Mouse (Mus musculus) hindbrain, embryonic 15.5 days (tissue): ENCODE results near the gene Spata1. TPM values are rescaled to one million over a fixed set of nuclear protein-coding genes. Genes with fewer than 3 reads are reported as not detected.

Experiments used
- ATAC-seq: fragments of 200-750 bp; cut with Nextera tagmentation; 2 replicates; pipeline ENCODE4 v1.8.0; 2017; ENCODE audit warnings: low read depth, moderate number of reproducible peaks, moderate TSS enrichment; ENCODE audit not compliant: low FRiP score
- H3K27ac ChIP-seq: fragments of 300-500 bp; sonication (generic); replicated peaks from 2 replicates; pipeline ENCODE4 v1.5.1; 2015; ENCODE audit warnings: mild to moderate bottlenecking, inconsistent platforms
- H3K27me3 ChIP-seq: fragments of 300-500 bp; sonication (generic); 2 replicates; pipeline ENCODE4 v1.6.1; 2015; ENCODE audit warnings: control low read depth, inconsistent platforms
- H3K36me3 ChIP-seq: fragments of 300-500 bp; sonication (generic); 2 replicates; pipeline ENCODE4 v1.6.1; 2015; ENCODE audit warnings: control low read depth, inconsistent platforms
- H3K4me1 ChIP-seq: fragments of 300-500 bp; sonication (generic); replicated peaks from 2 replicates; pipeline ENCODE4 v1.6.1; 2015; ENCODE audit warnings: control low read depth, inconsistent platforms
- H3K4me2 ChIP-seq: fragments of 300-500 bp; sonication (generic); 2 replicates; pipeline ENCODE4 v1.6.1; 2015; ENCODE audit warnings: moderate library complexity, mild to moderate bottlenecking, inconsistent platforms
- H3K4me3 ChIP-seq: fragments of 300-500 bp; sonication (generic); 2 replicates; pipeline ENCODE4 v1.5.1; 2015; ENCODE audit warnings: mild to moderate bottlenecking, inconsistent platforms
- H3K9ac ChIP-seq: fragments of 300-500 bp; sonication (generic); 2 replicates; pipeline ENCODE4 v1.6.1; 2015; ENCODE audit warnings: inconsistent platforms
- H3K9me3 ChIP-seq: fragments of 300-500 bp; sonication (generic); 2 replicates; pipeline ENCODE4 v1.6.1; 2016; ENCODE audit warnings: control low read depth, inconsistent platforms
- WGBS: fragments of 180-500 bp; shearing (Covaris S2); methylation state at CpG from one replicate; pipeline ENCODE4 v1.1.7; 2015; 5-methylcytosine and 5-hydroxymethylcytosine counted together
- polyA plus RNA-seq: library from polyadenylated mRNA; unstranded; fragments of >200 nt; fragmentation: Nextera tagmentation; extraction: Ambion mirVana; gene quantifications from 2 replicates; pipeline ENCODE4 v1.2.1, GENCODE M21; 2015

Gene Spata1
- polyA plus RNA-seq, 1 experiment from 2014 or later = 5.4 TPM

- peaks cover 3% of the 10 kb centered on the region; the same call in 1 of the 2 replicates for H3K36me3 ChIP-seq
- peak within 1 kb of the TSS; percentile 57 for H3K4me2 ChIP-seq
- H3K4me3 ChIP-seq = peak within 1 kb of the TSS; percentile 51
- no peaks in the 10 kb centered on the region for H3K9me3 ChIP-seq
- peak within 1 kb of the TSS; percentile 53 for H3K9ac ChIP-seq
- WGBS = 48% methylated on average over 9 of the region's 9 CpGs
- peaks cover 5% of the 10 kb centered on the region for H3K4me1 ChIP-seq
- H3K27ac ChIP-seq = peak within 1 kb of the TSS; percentile 64
- H3K27me3 ChIP-seq = no peaks in the 10 kb centered on the region
- no peak for ATAC-seq
Measured at GRCm38 (mm10) chr3:146449745-146450250, 49.8 kb downstream of the Spata1 start, which contains the start of gene Ctbs. Gene Ctbs, plus strand, starts transcription at chr3:146449795.

GRCm38 (mm10) chr3:146448969-146449368, 50.6 kb downstream of the Spata1 start:
- no peak overlapping the region for H3K27ac ChIP-seq

GRCm38 (mm10) chr3:146448372-146448771, 51.2 kb downstream of the Spata1 start:
- WGBS = 91% methylated on average over 10 of the region's 10 CpGs
- no peak overlapping the region for H3K4me2 ChIP-seq
- H3K4me1 ChIP-seq = peaks cover 5% of the 10 kb centered on the region
- peaks cover 3% of the 10 kb centered on the region; the same call in 1 of the 2 replicates for H3K36me3 ChIP-seq
- no peak for ATAC-seq
- no peak overlapping the region for H3K27ac ChIP-seq
- no peak overlapping the region for H3K9ac ChIP-seq
- H3K27me3 ChIP-seq = no peaks in the 10 kb centered on the region
- H3K4me3 ChIP-seq = no peak overlapping the region
- no peaks in the 10 kb centered on the region for H3K9me3 ChIP-seq

More at GRCm38 (mm10) chr3:146448969-146449368, 50.6 kb downstream of the Spata1 start:
- WGBS = 74% methylated on average over 6 of the region's 6 CpGs
- Histone ChIP-seq H3K4me3 (no peak overlapping the region), H3K9me3 (no peaks in the 10 kb centered on the region), H3K36me3 (peaks cover 3% of the 10 kb centered on the region; the same call in 1 of the 2 replicates), H3K4me1 (peaks cover 5% of the 10 kb centered on the region), H3K27me3 (no peaks in the 10 kb centered on the region), H3K9ac (no peak overlapping the region), H3K4me2 (no peak overlapping the region)
- ATAC-seq = no peak

GRCm38 (mm10) chr3:146447598-146447997, 52.0 kb downstream of the Spata1 start:
- Histone ChIP-seq H3K4me1 (peaks cover 5% of the 10 kb centered on the region), H3K4me2 (no peak overlapping the region), H3K36me3 (peaks cover 3% of the 10 kb centered on the region; the same call in 1 of the 2 replicates), H3K27me3 (no peaks in the 10 kb centered on the region), H3K9ac (no peak overlapping the region), H3K9me3 (no peaks in the 10 kb centered on the region), H3K4me3 (no peak overlapping the region), H3K27ac (no peak overlapping the region)
- 93% methylated on average over 3 of the region's 3 CpGs for WGBS
- ATAC-seq = no peak

- Histone ChIP-seq H3K4me2 (no peak overlapping the region), H3K36me3 (peaks cover 3% of the 10 kb centered on the region; the same call in 1 of the 2 replicates), H3K9ac (no peak overlapping the region), H3K4me1 (peaks cover 5% of the 10 kb centered on the region), H3K27ac (no peak overlapping the region), H3K9me3 (no peaks in the 10 kb centered on the region), H3K4me3 (no peak overlapping the region), H3K27me3 (no peaks in the 10 kb centered on the region)
- ATAC-seq = no peak
- WGBS = 90% methylated on average over 5 of the region's 5 CpGs
Measured at GRCm38 (mm10) chr3:146447156-146447555, 52.4 kb downstream of the Spata1 start.

- 0 out of 2 replicates have a peak, but pooled peaks have one; percentile 23 for ATAC-seq
- no peak overlapping the region for H3K9ac ChIP-seq
- H3K27me3 ChIP-seq = no peaks in the 10 kb centered on the region
- H3K27ac ChIP-seq = no peak overlapping the region
- H3K36me3 ChIP-seq = peaks cover 9% of the 10 kb centered on the region; the same call in 1 of the 2 replicates
- no peak overlapping the region for H3K4me3 ChIP-seq
- no peaks in the 10 kb centered on the region for H3K9me3 ChIP-seq
- WGBS = 94% methylated on average over 7 of the region's 7 CpGs
- peaks cover 2% of the 10 kb centered on the region for H3K4me1 ChIP-seq
- H3K4me2 ChIP-seq = no peak overlapping the region
Measured at GRCm38 (mm10) chr3:146444880-146445279, 54.7 kb downstream of the Spata1 start.

- Histone ChIP-seq H3K4me3 (no peak overlapping the region), H3K27me3 (no peaks in the 10 kb centered on the region), H3K9ac (no peak overlapping the region), H3K4me1 (no peaks in the 10 kb centered on the region), H3K27ac (no peak overlapping the region), H3K4me2 (no peak overlapping the region), H3K9me3 (no peaks in the 10 kb centered on the region), H3K36me3 (peaks cover 12% of the 10 kb centered on the region; the same call in 1 of the 2 replicates)
- no peak for ATAC-seq
- 87% methylated on average over 7 of the region's 7 CpGs for WGBS
Measured at GRCm38 (mm10) chr3:146443380-146443779, 56.2 kb downstream of the Spata1 start.

- Histone ChIP-seq H3K27ac (no peak overlapping the region), H3K4me1 (no peaks in the 10 kb centered on the region), H3K36me3 (peaks cover 15% of the 10 kb centered on the region; the same call in 1 of the 2 replicates), H3K4me3 (no peak overlapping the region), H3K9ac (no peak overlapping the region), H3K27me3 (no peaks in the 10 kb centered on the region), H3K9me3 (no peaks in the 10 kb centered on the region), H3K4me2 (no peak overlapping the region)
- 92% methylated on average over 8 of the region's 8 CpGs for WGBS
- ATAC-seq = no peak
Measured at GRCm38 (mm10) chr3:146442936-146443335, 56.6 kb downstream of the Spata1 start.

GRCm38 (mm10) chr3:146442484-146442883, 57.1 kb downstream of the Spata1 start:
- WGBS = 93% methylated on average over 7 of the region's 7 CpGs
- no peaks in the 10 kb centered on the region for H3K27me3 ChIP-seq
- no peak overlapping the region for H3K9ac ChIP-seq
- no peak for ATAC-seq
- H3K27ac ChIP-seq = no peak overlapping the region
- no peaks in the 10 kb centered on the region for H3K4me1 ChIP-seq
- H3K36me3 ChIP-seq = peaks cover 16% of the 10 kb centered on the region
- H3K4me3 ChIP-seq = no peak overlapping the region
- H3K4me2 ChIP-seq = no peak overlapping the region
- no peaks in the 10 kb centered on the region for H3K9me3 ChIP-seq

GRCm38 (mm10) chr3:146440422-146440821, 59.1 kb downstream of the Spata1 start:
- Histone ChIP-seq H3K4me3 (no peak overlapping the region), H3K9ac (no peak overlapping the region), H3K9me3 (no peaks in the 10 kb centered on the region), H3K4me1 (no peaks in the 10 kb centered on the region), H3K4me2 (no peak overlapping the region), H3K27ac (no peak overlapping the region), H3K27me3 (no peaks in the 10 kb centered on the region), H3K36me3 (peaks cover 34% of the 10 kb centered on the region)
- 87% methylated on average over 7 of the region's 7 CpGs for WGBS
- no peak for ATAC-seq

GRCm38 (mm10) chr3:146440011-146440410, 59.5 kb downstream of the Spata1 start:
- H3K27ac ChIP-seq = no peak overlapping the region
- H3K27me3 ChIP-seq = no peaks in the 10 kb centered on the region
- H3K36me3 ChIP-seq = peaks cover 34% of the 10 kb centered on the region
- ATAC-seq = no peak
- no peaks in the 10 kb centered on the region for H3K4me1 ChIP-seq
- H3K9ac ChIP-seq = no peak overlapping the region
- no peaks in the 10 kb centered on the region for H3K9me3 ChIP-seq
- H3K4me3 ChIP-seq = no peak overlapping the region
- WGBS = 93% methylated on average over 12 of the region's 12 CpGs
- H3K4me2 ChIP-seq = no peak overlapping the region

GRCm38 (mm10) chr3:146436114-146436513, 63.4 kb downstream of the Spata1 start:
- no peaks in the 10 kb centered on the region for H3K9me3 ChIP-seq
- peaks cover 47% of the 10 kb centered on the region for H3K36me3 ChIP-seq
- H3K4me2 ChIP-seq = no peak overlapping the region
- H3K27ac ChIP-seq = no peak overlapping the region
- H3K27me3 ChIP-seq = no peaks in the 10 kb centered on the region
- 95% methylated on average over 8 of the region's 8 CpGs for WGBS
- no peak for ATAC-seq
- H3K4me3 ChIP-seq = no peak overlapping the region
- H3K9ac ChIP-seq = no peak overlapping the region
- H3K4me1 ChIP-seq = no peaks in the 10 kb centered on the region

- H3K27ac ChIP-seq = no peak overlapping the region
- no peak overlapping the region for H3K4me3 ChIP-seq
- H3K4me2 ChIP-seq = no peak overlapping the region
- H3K4me1 ChIP-seq = no peaks in the 10 kb centered on the region
- H3K9ac ChIP-seq = no peak overlapping the region
- no peak for ATAC-seq
- H3K36me3 ChIP-seq = peaks cover 49% of the 10 kb centered on the region
- no peaks in the 10 kb centered on the region for H3K9me3 ChIP-seq
- 87% methylated on average over 11 of the region's 11 CpGs for WGBS
- no peaks in the 10 kb centered on the region for H3K27me3 ChIP-seq
Measured at GRCm38 (mm10) chr3:146435533-146435932, 64.0 kb downstream of the Spata1 start.
